Mouse (Mus musculus): ENCODE data around the gene Fthl17b.
"Not testable (repeated sequence)": the region's sequence is repeated elsewhere in the genome, so short reads cannot be mapped to it uniquely, and the experiment has no call there.

Fthl17b gene

GRCm38 (mm10) chrX:8962875-8963274 lies at the start of gene Fthl17b:
Gene Fthl17b, minus strand, starts transcription at chrX:8962975.
- DNase-seq (ENCODE audit: low read depth) = not testable (repeated sequence)

- DNase-seq (ENCODE audit: low read depth) = not testable (repeated sequence)
Observed at GRCm38 (mm10) chrX:8986655-8987054, 23.9 kb upstream of the Fthl17b start, which contains the start of gene Fthl17d. Gene Fthl17d, minus strand, starts transcription at chrX:8986755.

- not testable (repeated sequence) for DNase-seq (ENCODE audit: low read depth)
Observed at GRCm38 (mm10) chrX:8976459-8976858, 13.7 kb upstream of the Fthl17b start, which contains the start of gene Fthl17c. Gene Fthl17c, minus strand, starts transcription at chrX:8976559.

GRCm38 (mm10) chrX:8964618-8965017 lies 1.8 kb upstream of the Fthl17b start:
- peak; percentile 2 for DNase-seq (ENCODE audit: low read depth)

- peak; percentile 57 for DNase-seq (ENCODE audit: low read depth)
Observed at GRCm38 (mm10) chrX:8948130-8948805, 14.5 kb downstream of the Fthl17b start.

- no peak for DNase-seq (ENCODE audit: low read depth)
Observed at GRCm38 (mm10) chrX:8944041-8944440, 18.7 kb downstream of the Fthl17b start.

GRCm38 (mm10) chrX:8927308-8927707 lies 35.5 kb downstream of the Fthl17b start:
- no peak for DNase-seq (ENCODE audit: low read depth)

GRCm38 (mm10) chrX:8921813-8922607 lies 40.8 kb downstream of the Fthl17b start:
- peak; percentile 0 for DNase-seq (ENCODE audit: low read depth)

GRCm38 (mm10) chrX:8921080-8921479 lies 41.7 kb downstream of the Fthl17b start:
- DNase-seq (ENCODE audit: low read depth) = no peak

Data from induced T-regulatory cell, adult 2 months (primary cell).